Mouse (Mus musculus) thymus, adult 2 months (tissue): ENCODE measurements around the gene Ranbp1.

Experiments
- CTCF ChIP-seq: fragments of 200-500 bp; IDR thresholded peaks from 2 replicates; pipeline ENCODE4 v1.5.1; 2012; ENCODE audit warnings: mild to moderate bottlenecking, control low read depth, low read length, moderate library complexity, borderline replicate concordance; ENCODE audit not compliant: control insufficient read depth, poor library complexity, insufficient read depth; ENCODE audit errors: extremely low read depth
- POLR2A ChIP-seq: fragments of 200-500 bp; IDR thresholded peaks from 2 replicates; pipeline ENCODE4 v1.6.1; 2012; ENCODE audit warnings: mild to moderate bottlenecking, low read length, control low read depth, moderate library complexity; ENCODE audit not compliant: control insufficient read depth, poor library complexity, insufficient read depth; ENCODE audit errors: extremely low read depth

DNA sequence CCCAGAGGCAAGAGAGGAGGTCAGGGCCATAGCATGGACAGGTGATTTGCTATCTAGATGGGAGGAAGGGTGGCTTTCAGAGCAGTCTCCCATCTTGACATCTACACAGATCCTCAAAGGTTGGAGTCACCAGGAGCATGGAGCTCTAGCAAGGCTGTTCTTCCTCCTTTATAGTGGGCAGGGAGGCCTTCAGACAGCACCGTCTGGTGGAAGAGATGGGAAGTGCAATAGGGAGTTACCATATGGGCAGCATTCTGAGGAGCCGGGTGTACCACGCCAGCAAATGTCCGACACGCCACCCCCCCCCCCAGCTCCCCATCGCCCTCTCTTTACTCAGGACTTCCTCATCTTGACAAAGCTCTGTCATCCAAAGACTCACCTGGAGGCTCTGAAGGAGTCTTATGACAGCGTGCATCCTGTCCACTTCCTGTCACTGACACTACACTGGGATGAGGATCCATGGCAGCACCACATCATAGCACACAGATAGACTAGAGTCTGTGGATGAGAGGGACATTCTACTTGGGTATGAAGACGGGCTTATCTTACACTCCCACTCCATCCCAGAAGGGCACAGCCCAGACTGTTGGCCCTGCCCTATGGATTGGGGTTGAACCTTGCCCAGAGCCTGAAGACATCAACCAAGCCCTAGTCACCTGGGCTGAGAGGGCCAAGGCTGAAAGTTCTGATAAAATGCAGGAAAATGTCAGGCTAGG is 37.7 kb downstream of the Ranbp1 start:
- 0 out of 2 replicates have a peak, but pooled peaks have one; percentile 19 for TF ChIP-seq CTCF
- TF ChIP-seq POLR2A: no peak
